Comparison of ENCODE assay signal across 20 mouse cellular contexts in the genomic region with DNA sequence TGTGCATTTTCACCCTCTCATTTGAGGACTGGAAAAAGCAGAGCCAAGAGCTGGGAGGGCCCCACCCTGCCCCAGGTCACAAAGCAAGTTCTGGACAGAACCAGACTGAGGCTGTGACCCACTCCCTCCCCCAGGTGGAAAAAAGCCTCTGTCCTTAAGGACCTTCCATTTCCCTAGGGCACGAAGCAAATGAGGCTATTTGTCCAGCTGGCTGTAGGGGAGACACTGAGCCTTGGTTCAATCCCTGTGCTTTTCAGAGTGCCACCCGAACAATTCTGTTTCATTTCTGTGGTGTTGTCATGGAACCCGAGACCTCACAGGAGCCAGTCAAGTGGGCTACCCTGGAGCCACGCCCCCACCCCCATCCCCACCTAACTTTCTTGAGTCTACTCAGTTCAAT. TPM values are rescaled to one million over a fixed set of nuclear protein-coding genes. Genes with fewer than 3 reads are reported as not detected.
DNase-seq lines count a peak whose midpoint lies in the region; ATAC-seq lines count a peak whose summit lies in the region.
"Had no signal": no experiment of that assay in that cellular context is flagged by ENCODE, and none has a peak within 500 bp of the region (broad histone marks: within the 10 kb centered on the region; RNA-seq: fewer than 3 reads in every experiment).

No protein-coding gene starts in this region.

- H3K36me3 ChIP-seq in limb, embryonic 12.5 days, result no peaks in the 10 kb centered on the region
- H3K36me3 ChIP-seq in limb, embryonic 10.5 days, result no peaks in the 10 kb centered on the region
- no peaks in the 10 kb centered on the region for H3K36me3 ChIP-seq in embryonic facial prominence, embryonic 10.5 days (replicated peaks)
- H3K36me3 ChIP-seq in stomach, embryonic 16.5 days (ENCODE audit: control insufficient read depth, insufficient read depth, low read length), result no peaks in the 10 kb centered on the region
- H3K36me3 ChIP-seq: forebrain, embryonic 12.5 days; hindbrain, embryonic 13.5 days; intestine, embryonic 15.5 days had no signal

- H3K4me2 ChIP-seq in limb, embryonic 12.5 days, result no peak overlapping the region
- H3K4me2 ChIP-seq in stomach, embryonic 16.5 days (ENCODE audit: low read depth, low read length), result no peak overlapping the region
- H3K4me2 ChIP-seq: forebrain, embryonic 12.5 days; hindbrain, embryonic 13.5 days; intestine, embryonic 15.5 days had no signal

- DNase-seq in limb, embryonic 10.5 days (ENCODE audit: low spot score), result no peak
- peak; percentile 53 for DNase-seq in ES-CJ7 (ENCODE audit: low read depth, low spot score)
- no peak for DNase-seq in embryonic facial prominence, embryonic 10.5 days (ENCODE audit: low spot score)
- no peak for DNase-seq in right cerebral cortex, postnatal 14 days
- no peak for DNase-seq in urinary bladder, postnatal 4 days (ENCODE audit: low spot score in 2 of 2)
- DNase-seq: adrenal gland, postnatal 14 days; cerebellum, adult 11-12 months; cerebellum, adult 9-10 months; cerebellum, postnatal 25 days; forebrain, postnatal 0 days; gastrocnemius, postnatal 25 days; heart, adult 11 months; heart, postnatal 10 days; heart, postnatal 4 days had no signal

- H3K27ac ChIP-seq in limb, embryonic 12.5 days, result 0 out of 2 replicates have a peak overlapping the region, but pooled peaks have one; percentile 42
- H3K27ac ChIP-seq in limb, embryonic 10.5 days, result no peak overlapping the region
- peak overlapping the region; percentile 31; the same call in 1 of the 2 replicates for H3K27ac ChIP-seq in embryonic facial prominence, embryonic 10.5 days (replicated peaks)
- H3K27ac ChIP-seq in stomach, embryonic 16.5 days (ENCODE audit: low read length), result no peak overlapping the region
- H3K27ac ChIP-seq: forebrain, embryonic 12.5 days; hindbrain, embryonic 13.5 days; intestine, embryonic 15.5 days had no signal

- H3K9ac ChIP-seq in limb, embryonic 12.5 days (replicated peaks), result no peak overlapping the region
- H3K9ac ChIP-seq in stomach, embryonic 16.5 days (ENCODE audit: low read length), result peak overlapping the region; percentile 3; the same call in 1 of the 2 replicates
- H3K9ac ChIP-seq: forebrain, embryonic 12.5 days; forebrain, postnatal 0 days; hindbrain, embryonic 13.5 days; intestine, embryonic 15.5 days had no signal

- WGBS in limb, embryonic 12.5 days, result 47% methylated on average over 4 of the region's 4 CpGs
- 56% methylated on average over 4 of the region's 4 CpGs for WGBS in limb, embryonic 10.5 days
- WGBS in embryonic facial prominence, embryonic 10.5 days, result 55% methylated on average over 4 of the region's 4 CpGs
- WGBS in stomach, embryonic 16.5 days, result 52% methylated on average over 4 of the region's 4 CpGs

- ATAC-seq in limb, embryonic 12.5 days (ENCODE audit: insufficient number of reproducible peaks, insufficient read depth, low FRiP score, low TSS enrichment, low read depth), result no peak
- no peak for ATAC-seq in stomach, embryonic 16.5 days (ENCODE audit: insufficient read depth, low FRiP score)
- ATAC-seq: activated CD4-positive, CD25-positive, alpha-beta regulatory T cell, adult 4 months; forebrain, postnatal 0 days; intestine, embryonic 15.5 days had no signal

- H3K4me1 ChIP-seq in limb, embryonic 12.5 days (replicated peaks), result peaks cover 4% of the 10 kb centered on the region; the same call in 1 of the 2 replicates
- H3K4me1 ChIP-seq in limb, embryonic 10.5 days, result peaks cover 29% of the 10 kb centered on the region
- peaks cover 32% of the 10 kb centered on the region for H3K4me1 ChIP-seq in embryonic facial prominence, embryonic 10.5 days
- H3K4me1 ChIP-seq in stomach, embryonic 16.5 days (ENCODE audit: control insufficient read depth, insufficient read depth, low read length), result no peaks in the 10 kb centered on the region
- H3K4me1 ChIP-seq: intestine, embryonic 15.5 days had no signal

- no peak overlapping the region for H3K4me3 ChIP-seq in limb, embryonic 12.5 days (replicated peaks)
- no peak overlapping the region for H3K4me3 ChIP-seq in limb, embryonic 10.5 days
- no peak overlapping the region for H3K4me3 ChIP-seq in embryonic facial prominence, embryonic 10.5 days
- H3K4me3 ChIP-seq in stomach, embryonic 16.5 days (replicated peaks; ENCODE audit: low read length), result no peak overlapping the region
- H3K4me3 ChIP-seq: forebrain, embryonic 12.5 days; hindbrain, embryonic 13.5 days; intestine, embryonic 15.5 days had no signal

- H3K27me3 ChIP-seq in limb, embryonic 12.5 days, result no peaks in the 10 kb centered on the region
- H3K27me3 ChIP-seq in limb, embryonic 10.5 days (ENCODE audit: low read depth, poor library complexity, severe bottlenecking), result 0 out of 2 replicates have a peak, but pooled peaks cover 4% of the 10 kb centered on the region
- no peaks in the 10 kb centered on the region for H3K27me3 ChIP-seq in embryonic facial prominence, embryonic 10.5 days (replicated peaks; ENCODE audit: low read depth, poor library complexity, severe bottlenecking)
- H3K27me3 ChIP-seq in stomach, embryonic 16.5 days (ENCODE audit: control insufficient read depth, insufficient read depth, low read length), result no peaks in the 10 kb centered on the region
- H3K27me3 ChIP-seq: forebrain, embryonic 12.5 days; hindbrain, embryonic 13.5 days; intestine, embryonic 15.5 days had no signal

- H3K9me3 ChIP-seq in limb, embryonic 12.5 days, result no peaks in the 10 kb centered on the region
- H3K9me3 ChIP-seq in limb, embryonic 10.5 days (replicated peaks), result no peaks in the 10 kb centered on the region
- H3K9me3 ChIP-seq in embryonic facial prominence, embryonic 10.5 days, result no peaks in the 10 kb centered on the region
- H3K9me3 ChIP-seq in stomach, embryonic 16.5 days (replicated peaks; ENCODE audit: control insufficient read depth, low read length), result no peaks in the 10 kb centered on the region
- H3K9me3 ChIP-seq: forebrain, embryonic 12.5 days; hindbrain, embryonic 13.5 days; intestine, embryonic 15.5 days had no signal

RNA-seq across cellular contexts. Expression of gene Prex1, which starts 29.9 kb away (rescaled TPM):
- 26.5 and 29.5 TPM in 2 replicates for polyA plus RNA-seq in limb, embryonic 12.5 days (2016; fragmentation: Nextera tagmentation; extraction: Ambion mirVana)
- polyA plus RNA-seq in limb, embryonic 10.5 days (2016; fragmentation: Nextera tagmentation; extraction: Ambion mirVana), result 24.6 and 26.2 TPM in 2 replicates
- 32.6 and 35.2 TPM in 2 replicates for polyA plus RNA-seq in embryonic facial prominence, embryonic 10.5 days (2016; fragmentation: Nextera tagmentation; extraction: Ambion mirVana)
- 10.8 and 11.0 TPM in 2 replicates for polyA plus RNA-seq in stomach, embryonic 16.5 days (2015; fragmentation: Nextera tagmentation; extraction: Ambion mirVana)

RNA-seq across cellular contexts. Expression of gene Trp53rkb, which starts 48.8 kb away (rescaled TPM):
- polyA plus RNA-seq in limb, embryonic 12.5 days (2016; fragmentation: Nextera tagmentation; extraction: Ambion mirVana), result 8.8 and 14.2 TPM in 2 replicates
- polyA plus RNA-seq in limb, embryonic 10.5 days (2016; fragmentation: Nextera tagmentation; extraction: Ambion mirVana), result 14.5 and 15.5 TPM in 2 replicates
- polyA plus RNA-seq in embryonic facial prominence, embryonic 10.5 days (2016; fragmentation: Nextera tagmentation; extraction: Ambion mirVana), result 10.6 and 12.0 TPM in 2 replicates
- polyA plus RNA-seq in stomach, embryonic 16.5 days (2015; fragmentation: Nextera tagmentation; extraction: Ambion mirVana), result 4.8 and 5.3 TPM in 2 replicates

Comparison
In these comparisons a context has a peak if more than half of its experiments do, and no peak if none do; other contexts are left out.
1. H3K27ac ChIP-seq: peak in limb, embryonic 12.5 days (single experiment) and embryonic facial prominence, embryonic 10.5 days (single experiment); none in limb, embryonic 10.5 days (single experiment) and stomach, embryonic 16.5 days (single experiment).